Mouse (Mus musculus) limb, embryonic 11.5 days (tissue): ENCODE measurements around the gene Tsga10ip. TPM values are rescaled to one million over a fixed set of nuclear protein-coding genes. Genes with fewer than 3 reads are reported as not detected.

Experiments used
- polyA plus RNA-seq: library from polyadenylated mRNA; unstranded; fragments of >200 nt; fragmentation: Nextera tagmentation; extraction: Ambion mirVana; gene quantifications from 2 replicates; pipeline ENCODE4 v1.2.1, GENCODE M21; 2014

Tsga10ip gene
- polyA plus RNA-seq, 1 experiment from 2014 or later: not detected

Other genes with a start within 250 kb of the Tsga10ip start
- gene Pacs1, start 129.4 kb downstream of the Tsga10ip start, polyA plus RNA-seq: 29.3 and 34.2 TPM in 2 replicates
- gene Sf3b2, start 107.1 kb downstream of the Tsga10ip start, polyA plus RNA-seq: 405 and 414 TPM in 2 replicates
- 8.6 and 8.8 TPM in 2 replicates for gene Gal3st3, start 104.2 kb downstream of the Tsga10ip start, polyA plus RNA-seq
- gene Catsper1, start 66.8 kb downstream of the Tsga10ip start, polyA plus RNA-seq: not detected in 2 replicates
- gene Cst6, start 53.0 kb downstream of the Tsga10ip start, polyA plus RNA-seq: 0.64 and 1.2 TPM in 2 replicates
- 78.9 and 89.3 TPM in 2 replicates for gene Eif1ad, start 35.8 kb downstream of the Tsga10ip start, polyA plus RNA-seq
- gene Banf1, start 35.4 kb downstream of the Tsga10ip start, polyA plus RNA-seq: 522 and 532 TPM in 2 replicates
- gene Sart1, start 13.8 kb downstream of the Tsga10ip start, polyA plus RNA-seq: 87.1 and 92.5 TPM in 2 replicates
- gene Drap1, start 22.5 kb upstream of the Tsga10ip start, polyA plus RNA-seq: 216 and 243 TPM in 2 replicates
- 43.8 and 47.7 TPM in 2 replicates for gene AI837181, start 22.6 kb upstream of the Tsga10ip start, polyA plus RNA-seq
- gene Fosl1, start 45.0 kb upstream of the Tsga10ip start, polyA plus RNA-seq: not detected in 2 replicates
- 7.9 and 9.2 TPM in 2 replicates for gene Ccdc85b, start 55.4 kb upstream of the Tsga10ip start, polyA plus RNA-seq
- gene Fibp, start 58.1 kb upstream of the Tsga10ip start, polyA plus RNA-seq: 113 and 116 TPM in 2 replicates
- gene Ctsw, start 66.0 kb upstream of the Tsga10ip start, polyA plus RNA-seq: 0.72 and 1.0 TPM in 2 replicates
- 100 and 105 TPM in 2 replicates for gene Efemp2, start 71.4 kb upstream of the Tsga10ip start, polyA plus RNA-seq
- gene Mus81, start 85.9 kb upstream of the Tsga10ip start, polyA plus RNA-seq: 37.0 and 39.7 TPM in 2 replicates
- gene Cfl1, start 87.9 kb upstream of the Tsga10ip start, polyA plus RNA-seq: 3,315 and 3,495 TPM in 2 replicates
- 0.35 TPM in 1 of 2 replicates, not detected in the other for gene 1700020D05Rik, start 101.3 kb upstream of the Tsga10ip start, polyA plus RNA-seq
- 8.6 and 9.0 TPM in 2 replicates for gene Snx32, start 108.0 kb upstream of the Tsga10ip start, polyA plus RNA-seq
- gene Ovol1, start 158.1 kb upstream of the Tsga10ip start, polyA plus RNA-seq: 0.74 and 0.79 TPM in 2 replicates
- 1.2 and 1.4 TPM in 2 replicates for gene Ap5b1, start 165.5 kb upstream of the Tsga10ip start, polyA plus RNA-seq
- gene Rnaseh2c, start 199.3 kb upstream of the Tsga10ip start, polyA plus RNA-seq: 173 and 185 TPM in 2 replicates
- 33.6 and 36.6 TPM in 2 replicates for gene Kat5, start 207.7 kb upstream of the Tsga10ip start, polyA plus RNA-seq
- gene Rela, start 235.0 kb upstream of the Tsga10ip start, polyA plus RNA-seq: 40.9 and 41.4 TPM in 2 replicates